In the genomic region with DNA sequence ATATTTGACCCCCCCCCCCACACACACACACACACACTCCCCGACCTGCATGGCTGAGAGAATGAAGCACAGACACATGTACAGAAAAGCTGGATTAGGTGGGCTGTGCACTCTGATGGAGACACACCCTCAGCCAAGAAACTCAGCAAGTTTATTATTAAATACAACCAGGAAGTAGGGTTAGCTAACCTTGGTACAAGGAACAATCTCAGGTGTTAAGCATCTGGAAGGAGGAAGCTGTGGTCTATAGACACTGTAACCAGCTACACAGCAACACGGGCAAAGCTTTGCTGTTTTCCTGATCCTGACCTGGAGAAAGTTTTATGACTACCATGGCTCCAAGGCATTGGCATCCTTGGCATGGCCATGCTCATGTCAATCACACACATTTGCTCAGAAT, we compare ENCODE assay signal across 23 mouse cellular contexts.
"Had no signal": no experiment of that assay in that cellular context is flagged by ENCODE, and none has a peak within 500 bp of the region (broad histone marks: within the 10 kb centered on the region; RNA-seq: fewer than 3 reads in every experiment).

No protein-coding gene starts in this region.

- H3K4me1 ChIP-seq: heart, embryonic 13.5 days; heart, embryonic 15.5 days; hindbrain, embryonic 13.5 days; hindbrain, embryonic 15.5 days; limb, embryonic 10.5 days; limb, embryonic 12.5 days had no signal

- H3K9ac ChIP-seq: heart, embryonic 13.5 days; heart, embryonic 15.5 days; hindbrain, embryonic 13.5 days; hindbrain, embryonic 15.5 days; limb, embryonic 12.5 days had no signal

- H3K4me2 ChIP-seq: heart, embryonic 11.5 days; heart, embryonic 13.5 days; heart, embryonic 15.5 days; hindbrain, embryonic 13.5 days; hindbrain, embryonic 15.5 days; limb, embryonic 12.5 days; liver, embryonic 11.5 days had no signal

- H3K4me3 ChIP-seq: gastrocnemius, adult 2 months; heart, adult 2 months; heart, embryonic 13.5 days; heart, embryonic 15.5 days; hindbrain, embryonic 13.5 days; hindbrain, embryonic 15.5 days; limb, embryonic 10.5 days; limb, embryonic 12.5 days had no signal

- DNase-seq: gastrocnemius, adult 2 months; gastrocnemius, postnatal 10 days; gastrocnemius, postnatal 25 days; heart, adult 11 months; heart, adult 2 months; heart, postnatal 14 days; heart, postnatal 36 days; kidney, adult 18-20 months; kidney, adult 8-10 months; kidney, postnatal 10 days; kidney, postnatal 36 days; layer of hippocampus, adult 9-11 months; layer of hippocampus, postnatal 36 days; liver had no signal

- H3K27me3 ChIP-seq: heart, embryonic 13.5 days; heart, embryonic 15.5 days; hindbrain, embryonic 13.5 days; hindbrain, embryonic 15.5 days; limb, embryonic 12.5 days had no signal

- H3K9me3 ChIP-seq: heart, embryonic 13.5 days; heart, embryonic 15.5 days; hindbrain, embryonic 13.5 days; hindbrain, embryonic 15.5 days; limb, embryonic 10.5 days; limb, embryonic 12.5 days had no signal

- H3K36me3 ChIP-seq: heart, embryonic 13.5 days; heart, embryonic 15.5 days; hindbrain, embryonic 13.5 days; hindbrain, embryonic 15.5 days; limb, embryonic 10.5 days; limb, embryonic 12.5 days had no signal

- H3K27ac ChIP-seq: gastrocnemius, adult 2 months; heart, adult 2 months; heart, embryonic 13.5 days; heart, embryonic 15.5 days; hindbrain, embryonic 13.5 days; hindbrain, embryonic 15.5 days; hindbrain, postnatal 0 days; limb, embryonic 10.5 days; limb, embryonic 12.5 days had no signal

- ATAC-seq: hindbrain, postnatal 0 days had no signal
